In genomic region chr19:11602026-11602425, GRCm38 (mm10) we compare ENCODE assay signal across 10 mouse cellular contexts. TPM values are rescaled to one million over a fixed set of nuclear protein-coding genes. Genes with fewer than 3 reads are reported as not detected.
A peak's percentile ranks its signal among the peaks of the same experiment; 100 is the strongest.
DNase-seq lines count a peak whose midpoint lies in the region; ATAC-seq lines count a peak whose summit lies in the region.
"Had no signal": no experiment of that assay in that cellular context is flagged by ENCODE, and none has a peak within 500 bp of the region (broad histone marks: within the 10 kb centered on the region; RNA-seq: fewer than 3 reads in every experiment).

No protein-coding gene starts in this region.

- ATAC-seq in lung, embryonic 15.5 days (ENCODE audit: borderline replicate concordance, extremely low read depth, low FRiP score, low TSS enrichment), result 0 out of 2 replicates have a peak, but pooled peaks have one; percentile 42
- no peak for ATAC-seq in erythroid progenitor cell, adult 5-6 weeks (replicated peaks; ENCODE audit: low FRiP score, poor library complexity, severe bottlenecking)

- H3K36me3 ChIP-seq in lung, embryonic 15.5 days, result no peaks in the 10 kb centered on the region

- no peak overlapping the region for H3K4me3 ChIP-seq in lung, embryonic 15.5 days

- no peaks in the 10 kb centered on the region for H3K9me3 ChIP-seq in lung, embryonic 15.5 days

- H3K4me2 ChIP-seq in lung, embryonic 15.5 days, result no peak overlapping the region

- H3K27me3 ChIP-seq in lung, embryonic 15.5 days, result no peaks in the 10 kb centered on the region

- no peak overlapping the region for H3K9ac ChIP-seq in lung, embryonic 15.5 days

- intact Hi-C loops in heart, postnatal 14 days (cut with DNase I), result loop anchor here (5.0 kb wide), 1 partner anchor 240 kb away; no protein-coding TSS in a partner anchor

- WGBS in lung, embryonic 15.5 days, result 93% methylated on average over 2 of the region's 2 CpGs

- H3K4me1 ChIP-seq in lung, embryonic 15.5 days, result no peaks in the 10 kb centered on the region

- DNase-seq in gastrocnemius, adult 18-20 months (ENCODE audit: low spot score), result peak; percentile 11
- no peak for DNase-seq in gastrocnemius, postnatal 25 days
- peak; percentile 16 to 28 for DNase-seq in right cerebral cortex, adult 2 months (ENCODE audit: low spot score in 2 of 2)
- no peak for DNase-seq in right cerebral cortex, postnatal 36 days (ENCODE audit: low spot score in 2 of 2)
- DNase-seq in heart, postnatal 14 days, result peak; percentile 10 to 38
- DNase-seq in thymus, postnatal 10 days (ENCODE audit: low spot score in 2 of 2), result peak; percentile 47 to 66

- H3K27ac ChIP-seq in lung, embryonic 15.5 days, result no peak overlapping the region

RNA-seq across cellular contexts. Expression of gene Ms4a6d, which starts 2.6 kb away (rescaled TPM):
- 1 to 10 TPM in 1 of 2 experiments, under 1 TPM in 1; 0.73 to 1.4 TPM for total RNA-seq in gastrocnemius, adult 18-20 months (2021)
- 1 to 10 TPM; 2.0 to 2.5 TPM for total RNA-seq in gastrocnemius, postnatal 25 days (2021)
- 1 to 10 TPM; 3.6 to 5.0 TPM for total RNA-seq in heart, postnatal 14 days (2021)
- 4.6 and 6.4 TPM in 2 replicates for polyA plus RNA-seq in lung, embryonic 15.5 days (2015; fragmentation: Nextera tagmentation; extraction: Ambion mirVana)
- total RNA-seq in erythroid progenitor cell, adult 5-6 weeks (2015; ENCODE audit: low replicate concordance), result 2.2 and 5.4 TPM in 2 replicates
- 0.90 TPM in 1 of 2 replicates, not detected in the other for total RNA-seq in erythroid progenitor cell, adult 5-6 weeks (2017; ENCODE audit: low replicate concordance)

RNA-seq across cellular contexts. Expression of gene Ms4a2, which starts 21.5 kb away (rescaled TPM):
- under 1 TPM in 1 of 2 experiments, not detected in 1; 0.26 TPM for total RNA-seq in gastrocnemius, adult 18-20 months (2021)
- total RNA-seq in gastrocnemius, postnatal 25 days (2021), result under 1 TPM; 0.10 to 0.21 TPM
- not detected for total RNA-seq in heart, postnatal 14 days (2021)
- polyA plus RNA-seq in lung, embryonic 15.5 days (2015; fragmentation: Nextera tagmentation; extraction: Ambion mirVana), result 0.17 and 0.23 TPM in 2 replicates
- total RNA-seq in erythroid progenitor cell, adult 5-6 weeks (2015; ENCODE audit: low replicate concordance), result 13.3 and 21.4 TPM in 2 replicates
- 6.8 and 12.9 TPM in 2 replicates for total RNA-seq in erythroid progenitor cell, adult 5-6 weeks (2017; ENCODE audit: low replicate concordance)
- total RNA-seq: adrenal gland, postnatal 36 days had no signal

RNA-seq across cellular contexts. Expression of gene Ms4a3, which starts 38.6 kb away (rescaled TPM):
- not detected for total RNA-seq in gastrocnemius, adult 18-20 months (2021)
- not detected for total RNA-seq in gastrocnemius, postnatal 25 days (2021)
- not detected for total RNA-seq in heart, postnatal 14 days (2021)
- polyA plus RNA-seq in lung, embryonic 15.5 days (2015; fragmentation: Nextera tagmentation; extraction: Ambion mirVana), result 0.19 TPM in 1 of 2 replicates, not detected in the other
- total RNA-seq in erythroid progenitor cell, adult 5-6 weeks (2015; ENCODE audit: low replicate concordance), result 148 and 159 TPM in 2 replicates
- total RNA-seq in erythroid progenitor cell, adult 5-6 weeks (2017; ENCODE audit: low replicate concordance), result 39.9 and 40.2 TPM in 2 replicates
- total RNA-seq: adrenal gland, postnatal 36 days had no signal
- polyA plus RNA-seq: intestine, embryonic 14.5 days had no signal

RNA-seq across cellular contexts. Expression of gene Oosp2, which starts 58.3 kb away (rescaled TPM):
- not detected for total RNA-seq in gastrocnemius, adult 18-20 months (2021)
- total RNA-seq in gastrocnemius, postnatal 25 days (2021), result not detected
- total RNA-seq in heart, postnatal 14 days (2021), result not detected
- not detected in 2 replicates for polyA plus RNA-seq in lung, embryonic 15.5 days (2015; fragmentation: Nextera tagmentation; extraction: Ambion mirVana)
- not detected in 2 replicates for total RNA-seq in erythroid progenitor cell, adult 5-6 weeks (2015; ENCODE audit: low replicate concordance)
- not detected in 2 replicates for total RNA-seq in erythroid progenitor cell, adult 5-6 weeks (2017; ENCODE audit: low replicate concordance)
- polyA plus RNA-seq: intestine, embryonic 14.5 days had no signal

Comparison
In these comparisons a context has a peak if more than half of its experiments do, and no peak if none do; other contexts are left out.
1. DNase-seq: peak in gastrocnemius, adult 18-20 months (single experiment), right cerebral cortex, adult 2 months (2 of 2), heart, postnatal 14 days (2 of 2) and thymus, postnatal 10 days (2 of 2); none in gastrocnemius, postnatal 25 days (single experiment) and right cerebral cortex, postnatal 36 days (0 of 2).
2. RNA of gene Ms4a2, which starts 21.5 kb away (total RNA-seq): 6.8 to 21.4 TPM in erythroid progenitor cell, adult 5-6 weeks; 0.26 TPM in gastrocnemius, adult 18-20 months, 0.10 to 0.21 TPM in gastrocnemius, postnatal 25 days and not detected in heart, postnatal 14 days; every median in the first group is over 4 times any median in the second.
3. RNA of gene Ms4a3, which starts 38.6 kb away (total RNA-seq): 39.9 to 159 TPM in erythroid progenitor cell, adult 5-6 weeks; not detected in gastrocnemius, adult 18-20 months, not detected in gastrocnemius, postnatal 25 days and not detected in heart, postnatal 14 days; every median in the first group is over 10 times any median in the second.